Mouse (Mus musculus) embryo, embryonic 10.5 days (tissue): ENCODE results near the gene L1td1.

Source experiments
- DNase-seq: peaks from one replicate; pipeline ENCODE4 v3.0.0-alpha.2; 2015; ENCODE audit warnings: low spot score

L1td1 gene

DNA sequence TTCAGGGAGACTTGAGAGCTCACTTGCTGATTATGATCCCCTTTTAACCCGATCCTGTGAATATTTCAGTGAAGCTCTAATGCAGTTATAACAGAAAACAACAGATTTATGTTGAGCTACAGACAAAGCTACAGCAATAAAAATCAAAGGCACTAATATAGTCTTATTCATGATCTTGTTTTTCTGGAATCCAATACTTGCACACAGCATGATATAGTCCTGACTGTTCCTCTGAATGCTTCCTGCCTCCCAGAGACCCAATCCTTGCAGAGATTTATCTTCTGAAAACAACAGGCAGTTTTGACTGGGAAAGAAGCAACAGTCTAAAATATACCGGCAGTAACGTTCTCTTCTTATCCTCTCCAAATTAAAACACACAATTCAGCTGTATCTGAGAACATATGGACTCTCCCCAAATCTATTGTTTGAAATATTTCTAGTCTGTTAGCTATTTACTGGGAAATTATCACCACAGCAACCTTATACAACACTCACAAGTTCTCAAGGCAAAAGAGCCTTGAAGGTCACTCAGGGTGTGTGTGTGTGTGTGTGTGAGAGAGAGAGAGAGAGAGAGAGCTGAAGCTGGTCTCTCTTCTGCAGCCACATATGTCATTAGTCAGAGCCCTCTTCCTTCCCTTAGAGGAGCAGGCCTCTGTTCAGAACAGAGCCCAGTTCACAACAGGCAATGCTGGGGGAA is 16.8 kb downstream of the L1td1 start:
- DNase-seq: no peak

DNA sequence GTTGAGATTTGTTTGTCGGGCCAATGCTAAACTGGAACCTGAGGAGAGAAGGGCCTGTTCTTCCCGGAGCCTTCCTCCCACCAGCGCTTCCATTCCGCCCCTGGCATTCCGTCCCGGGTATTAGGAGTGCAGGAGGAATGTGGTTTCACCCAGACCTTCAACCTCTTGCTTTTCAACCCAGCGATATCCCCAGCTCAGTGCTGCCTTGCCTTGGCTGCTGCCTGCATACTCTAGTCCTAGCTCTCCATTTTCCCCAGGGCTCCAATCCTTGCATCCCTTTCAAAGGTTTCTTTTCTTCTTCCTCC is 17.3 kb downstream of the L1td1 start:
- peak; percentile 59 for DNase-seq

DNA sequence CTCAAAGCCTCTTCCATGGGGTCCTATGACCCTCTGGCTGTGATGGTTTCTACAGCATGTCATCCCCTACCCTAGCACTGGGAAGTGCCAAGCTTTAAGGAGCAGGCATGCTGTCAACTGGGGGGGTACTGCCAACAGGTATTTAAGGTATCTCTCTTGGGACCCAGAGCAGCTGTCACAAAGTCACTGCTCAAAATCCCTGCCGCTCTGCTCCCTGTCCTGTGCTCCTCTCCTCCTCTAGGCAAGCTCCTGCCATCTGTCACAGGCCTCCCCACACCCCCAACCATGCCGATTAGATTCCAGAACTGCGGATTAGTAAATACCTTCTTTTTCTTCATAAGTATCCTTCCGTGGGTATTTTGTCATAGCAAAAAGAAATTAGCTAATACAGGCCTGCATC is 27.9 kb downstream of the L1td1 start:
- DNase-seq: no peak

DNA sequence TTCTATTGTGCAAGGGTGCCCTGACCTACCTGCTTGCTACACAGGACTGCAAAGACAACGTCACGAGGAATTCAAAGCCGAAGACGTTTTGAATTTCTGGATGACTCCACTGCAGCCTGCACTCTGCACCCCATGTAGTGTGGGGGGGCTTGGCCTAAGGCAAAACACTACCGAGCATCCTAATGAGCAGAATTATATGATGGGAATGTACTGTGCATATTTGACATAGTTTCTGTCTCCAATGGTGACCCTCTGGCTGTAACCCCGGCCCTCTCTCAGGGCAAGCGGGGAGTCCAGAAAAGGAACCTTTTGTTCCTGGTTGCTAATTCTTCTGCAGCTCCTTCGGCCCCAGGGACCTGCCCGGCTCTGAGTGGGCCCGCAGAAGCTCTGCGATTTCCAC is 29.6 kb downstream of the L1td1 start:
- DNase-seq: no peak

DNA sequence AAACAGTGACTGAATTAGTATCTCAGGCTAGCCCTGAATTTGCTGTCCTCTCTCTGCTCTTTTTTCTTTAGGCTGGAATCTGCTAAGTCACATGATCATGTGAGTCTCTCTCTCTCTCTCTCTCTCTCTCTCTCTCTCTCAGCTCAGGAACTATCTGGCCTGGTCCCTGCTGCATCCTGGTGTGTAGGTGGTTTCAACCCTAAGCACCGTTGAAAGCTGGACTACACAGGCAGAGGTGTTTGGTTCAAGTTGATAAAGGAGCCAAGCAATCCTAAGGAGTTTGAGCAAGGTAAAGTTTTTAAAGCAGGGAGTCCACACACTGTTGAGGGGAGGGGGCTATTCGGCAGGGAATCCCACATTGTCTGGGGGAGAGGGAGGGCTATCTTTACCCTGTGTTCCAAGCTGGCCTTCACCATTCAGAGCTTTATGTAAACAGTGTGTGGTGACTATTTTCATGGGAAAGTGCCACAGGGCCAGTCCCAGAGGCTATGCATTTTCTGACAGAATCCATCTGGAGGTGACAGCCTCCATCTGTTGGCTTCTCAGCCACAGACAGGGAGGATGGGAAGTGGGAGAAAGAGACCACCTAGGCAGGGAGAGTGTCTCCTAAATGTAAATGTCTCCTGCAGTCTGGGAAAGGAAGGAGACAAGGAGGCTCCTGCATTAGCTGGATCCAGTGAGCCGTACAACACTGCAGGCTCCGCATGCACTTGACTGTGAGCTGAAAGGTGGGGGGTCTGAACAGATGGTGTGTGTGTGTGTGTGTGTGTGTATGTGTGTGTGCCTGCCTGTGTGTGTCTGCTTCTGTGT is 31.7 kb downstream of the L1td1 start:
- peak; percentile 40 for DNase-seq

DNA sequence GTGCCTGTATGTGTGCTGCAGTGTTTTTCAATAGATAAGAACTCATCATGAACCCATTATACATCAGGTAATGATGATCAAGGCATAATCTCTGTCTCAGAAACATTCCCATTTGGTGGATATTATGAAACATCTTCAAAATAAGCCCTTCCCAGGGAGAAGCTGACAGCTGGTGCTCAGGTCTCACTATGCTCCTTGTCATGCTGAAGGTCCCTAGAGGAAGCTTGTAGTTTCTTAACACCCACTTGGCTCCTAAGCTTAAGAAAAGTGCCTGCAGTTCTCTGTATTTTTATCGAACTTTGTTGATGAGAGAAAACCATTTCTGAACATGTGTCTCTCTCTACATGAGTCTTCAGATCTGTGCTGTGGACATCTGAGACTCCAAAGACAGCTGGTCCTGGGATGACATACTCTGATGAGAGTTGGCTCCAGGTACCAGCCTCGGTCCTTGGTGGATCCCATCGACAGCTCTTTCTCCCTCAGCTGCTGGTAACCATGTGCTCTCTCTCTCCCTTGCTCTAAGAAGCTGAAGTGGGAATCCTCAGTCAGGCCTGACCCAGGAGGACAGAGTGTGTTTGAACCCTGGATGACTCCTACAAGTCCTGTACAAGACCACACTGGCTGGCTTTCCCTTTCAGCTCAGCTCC is 32.5 kb downstream of the L1td1 start:
- no peak for DNase-seq

DNA sequence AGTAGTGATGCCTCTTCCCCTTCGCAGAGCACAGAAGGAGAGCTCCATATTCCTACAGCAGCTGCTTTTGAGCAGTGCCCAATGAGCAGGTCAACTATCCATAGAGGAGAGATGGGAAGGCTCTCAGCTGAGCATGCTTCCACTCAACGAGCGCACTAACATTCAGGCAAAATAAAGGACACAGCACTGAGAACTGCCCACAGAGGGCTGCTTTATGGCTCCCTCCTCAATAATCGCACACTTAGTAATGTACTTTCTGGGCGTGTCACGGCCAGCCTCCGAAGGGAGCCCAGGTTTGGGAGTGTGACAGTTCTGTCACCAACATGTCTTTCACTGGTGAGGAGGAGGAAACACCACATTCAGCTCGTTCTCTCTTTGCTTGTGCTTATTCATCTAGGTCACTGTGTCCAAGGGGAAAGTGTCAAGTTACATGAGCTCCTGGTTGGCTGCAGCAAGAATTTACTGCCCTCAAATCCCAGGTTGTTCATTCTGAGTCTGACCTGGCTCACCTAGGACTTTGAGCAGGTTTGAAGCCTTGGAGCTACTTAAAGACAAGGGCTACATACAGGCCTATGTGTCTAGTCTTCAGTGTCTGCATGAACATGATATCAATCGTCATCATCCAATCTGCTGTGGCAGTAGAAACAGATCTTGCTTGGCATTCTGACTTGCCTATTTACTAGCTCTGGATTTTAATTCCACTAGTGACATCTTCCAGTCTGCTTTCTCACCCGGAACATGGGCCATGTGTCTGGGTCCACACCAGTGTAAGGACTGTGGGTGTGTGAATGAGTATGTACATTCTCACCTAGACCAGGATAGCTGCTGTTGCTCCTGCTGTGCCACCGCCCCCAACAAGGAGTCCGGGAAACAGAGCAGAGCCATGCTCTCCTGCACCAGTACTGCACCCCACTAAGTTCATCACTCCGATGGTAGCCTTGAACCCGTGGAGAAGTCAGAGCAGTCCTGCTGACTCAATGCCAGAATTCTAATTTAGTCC is 40.9 kb downstream of the L1td1 start:
- no peak for DNase-seq

DNA sequence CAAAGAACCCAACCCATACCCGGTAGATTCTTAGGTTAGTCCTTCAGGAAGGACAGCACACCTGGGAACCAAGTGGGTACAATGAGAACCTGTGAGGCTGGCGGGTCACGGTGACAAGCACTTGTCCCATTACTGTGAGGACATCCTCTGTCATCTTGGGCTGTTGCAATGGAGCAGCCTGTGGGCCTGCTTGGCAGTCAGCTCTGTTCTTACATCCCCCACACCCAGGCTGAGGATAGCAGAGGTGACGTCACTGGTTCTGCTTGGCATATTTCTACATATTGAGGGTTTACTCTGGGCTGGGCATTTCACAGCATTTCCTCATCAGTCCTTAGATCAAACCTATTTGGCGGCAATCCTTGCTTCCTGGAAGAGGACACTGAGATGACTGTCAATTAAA is 47.3 kb downstream of the L1td1 start:
- DNase-seq: no peak

DNA sequence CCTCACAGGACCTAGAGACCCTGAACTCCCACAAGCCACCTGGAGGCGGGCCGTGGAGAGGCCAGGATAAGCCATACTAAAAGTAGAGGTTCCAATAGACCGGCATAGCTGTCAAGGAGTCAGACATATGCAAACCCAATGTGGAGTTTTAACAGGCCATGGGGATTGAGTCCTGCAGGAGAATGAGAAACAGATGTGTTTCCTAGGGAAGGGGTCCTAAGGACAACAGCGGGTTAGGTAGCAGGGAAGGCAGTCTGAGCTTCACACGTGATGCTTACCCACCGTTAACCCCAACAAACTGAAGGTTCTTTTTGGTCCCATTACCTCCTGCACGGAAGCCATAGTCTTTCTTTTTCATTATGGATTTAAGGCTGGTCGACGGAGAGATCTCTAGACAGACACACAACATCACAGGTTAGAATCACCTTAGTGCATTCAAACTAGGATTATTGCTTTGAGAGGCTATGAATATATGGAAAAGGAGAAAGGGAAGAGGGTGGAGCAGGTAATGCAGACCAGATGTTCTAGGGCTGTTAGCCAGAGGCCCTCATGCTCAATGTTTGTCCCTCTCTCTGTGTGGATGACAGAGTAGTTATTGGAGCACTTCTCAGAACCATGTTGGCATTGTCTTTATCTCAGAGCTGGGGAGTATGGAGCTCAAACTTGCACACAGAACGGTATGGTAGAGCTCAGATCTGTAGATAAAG is 50.3 kb downstream of the L1td1 start:
- DNase-seq: peak; percentile 66

DNA sequence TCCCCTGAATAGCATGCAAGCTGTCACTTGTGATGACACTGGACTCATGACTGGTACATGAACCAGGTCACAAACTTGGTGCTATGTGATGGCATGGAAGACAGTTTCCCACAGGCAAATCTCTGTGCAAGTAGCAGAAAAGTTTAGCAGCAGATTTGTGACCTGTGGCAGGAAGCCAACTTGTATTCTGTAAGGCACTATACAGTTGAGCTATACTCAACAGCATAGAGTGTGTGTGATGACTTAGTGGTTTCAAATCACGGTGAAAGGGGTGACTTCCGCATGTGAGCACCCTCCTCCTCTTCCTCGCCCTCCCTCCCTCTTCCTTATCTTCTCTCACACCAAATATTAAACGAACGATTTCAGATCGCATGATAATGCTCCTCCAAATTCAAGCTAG is 50.9 kb downstream of the L1td1 start:
- no peak for DNase-seq

DNA sequence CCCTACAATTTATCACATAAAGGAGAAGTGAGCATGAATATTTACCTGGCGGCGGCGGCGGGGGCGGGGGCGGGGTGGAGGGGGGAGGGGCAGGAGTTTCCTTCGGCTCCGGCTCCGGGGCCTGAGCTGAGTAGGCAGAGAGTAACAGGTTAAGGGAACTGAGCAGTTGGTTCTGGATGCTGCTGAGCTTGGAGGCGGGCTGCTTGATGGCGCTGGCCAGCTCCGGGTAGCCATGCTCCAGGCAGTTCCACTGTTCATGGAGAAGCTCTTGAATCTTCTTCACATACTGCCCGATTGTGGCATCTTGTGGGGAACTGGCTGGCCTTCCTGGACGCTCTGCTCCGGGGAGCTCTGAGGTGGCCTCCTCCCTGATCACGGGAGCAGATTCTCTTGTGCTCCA is 51.7 kb downstream of the L1td1 start:
- DNase-seq: no peak

DNA sequence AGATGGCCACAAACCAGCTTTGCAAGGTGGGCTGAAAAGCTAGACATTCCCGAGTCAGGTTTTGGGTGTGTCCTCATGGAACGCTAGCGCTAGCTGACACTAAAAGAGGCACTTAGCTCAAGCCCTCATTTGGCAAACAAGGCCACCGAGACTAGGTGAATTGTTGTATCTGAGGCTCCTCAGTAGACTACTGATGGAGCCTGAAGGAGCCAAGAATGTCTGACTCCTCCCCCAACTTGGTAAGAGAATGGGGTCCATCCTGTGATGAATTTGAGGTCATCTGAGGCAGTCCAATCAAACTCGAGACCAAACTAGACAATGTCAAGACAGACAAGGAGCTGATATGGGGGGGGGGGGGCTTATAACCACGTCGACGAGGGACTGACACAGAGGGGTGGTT is 59.3 kb downstream of the L1td1 start:
- DNase-seq: no peak

DNA sequence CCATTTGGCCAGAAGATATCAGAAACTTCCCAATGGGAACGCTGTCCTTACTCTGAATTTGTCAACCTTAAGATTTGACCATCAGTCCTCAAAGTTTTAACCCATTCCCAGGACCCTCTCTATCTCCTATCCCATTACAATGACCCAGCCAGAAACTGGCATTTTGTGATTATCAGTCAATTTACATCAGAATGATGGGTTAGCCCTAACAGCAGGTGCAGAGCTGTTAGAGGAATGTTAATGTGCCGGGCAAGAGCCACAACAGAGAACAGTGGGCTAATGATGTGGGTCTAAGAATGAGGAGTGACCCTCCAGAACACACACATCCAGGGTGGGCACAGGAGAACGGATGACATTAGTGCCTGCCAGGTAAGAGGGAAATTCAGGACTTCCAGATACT is 59.7 kb downstream of the L1td1 start:
- DNase-seq: no peak
